Mouse (Mus musculus) bone marrow macrophage, adult 2 months (primary cell): ENCODE data around the gene Mrps18a.

ENCODE experiments used
- CTCF ChIP-seq: IDR thresholded peaks from 2 replicates; pipeline ENCODE4 v1.5.1; 2012; ENCODE audit warnings: low read depth, mild to moderate bottlenecking, low read length, moderate library complexity
- POLR2A ChIP-seq: IDR thresholded peaks from 2 replicates; pipeline ENCODE4 v1.6.1; 2012; ENCODE audit warnings: mild to moderate bottlenecking, low read depth, low read length, borderline replicate concordance

DNA sequence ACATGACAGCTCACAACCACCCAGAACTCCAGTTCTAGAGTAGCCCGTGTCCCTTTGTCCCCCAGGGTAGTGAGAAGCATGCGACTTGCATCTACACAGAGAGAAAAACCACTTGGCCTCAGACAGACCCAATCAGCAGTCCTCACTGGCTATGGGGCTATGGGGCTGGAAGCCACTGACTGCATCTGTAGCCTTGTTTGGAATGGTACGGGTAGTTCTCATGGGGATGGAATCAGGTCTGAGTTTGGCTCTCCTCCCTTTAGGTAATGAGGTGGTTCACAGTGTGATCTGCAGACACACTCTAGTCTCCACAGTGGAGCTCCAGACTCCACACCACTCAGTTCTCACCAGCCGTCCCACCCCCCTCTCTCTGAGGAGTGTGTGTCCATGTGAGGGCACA, 12.5 kb downstream of the Mrps18a start:
- no peak for TF ChIP-seq POLR2A
- TF ChIP-seq CTCF = no peak
